Mouse (Mus musculus): ENCODE results near the gene Gm20809.
"Not testable (repeated sequence)": the region's sequence is repeated elsewhere in the genome, so short reads cannot be mapped to it uniquely, and the experiment has no call there.

Gene Gm20809

GRCm38 (mm10) chrY:24454757-24455156 is at the start of gene Gm20809:
Gene Gm20809, plus strand, starts transcription at chrY:24455057.
- in situ Hi-C loops (cut with MboI, MseI), result not testable (repeated sequence)
